Mouse (Mus musculus) right cerebral cortex, postnatal 14 days (tissue): ENCODE data around the gene Rc3h2.

Source experiments
- DNase-seq: peaks from one replicate; pipeline ENCODE4 v3.0.0; 2022

The Rc3h2 gene

GRCm38 (mm10) chr2:37338497-37339187, 84.1 kb downstream of the Rc3h2 start:
- peak; percentile 58 for DNase-seq

GRCm38 (mm10) chr2:37333321-37333720, 89.4 kb downstream of the Rc3h2 start:
- DNase-seq: no peak

- DNase-seq: no peak
Observed at GRCm38 (mm10) chr2:37326215-37326614, 96.5 kb downstream of the Rc3h2 start, which contains the start of gene Olfr368. TSS of gene Olfr368 (plus strand) at chr2:37326515.
